Mouse (Mus musculus): Measurements from ENCODE around the gene Asb1. TPM values are rescaled to one million over a fixed set of nuclear protein-coding genes. Genes with fewer than 3 reads are reported as not detected.
A peak's percentile ranks its signal among the peaks of the same experiment; 100 is the strongest.

Asb1 gene
- polyA plus RNA-seq, 1 experiment: 14.9 TPM

GRCm38 (mm10) chr1:91498579-91498978 is 41.8 kb upstream of the Asb1 start:
- H3K4me2 ChIP-seq (ENCODE audit: low read depth): no peak overlapping the region
- no peak overlapping the region for H3ac ChIP-seq (ENCODE audit: control insufficient read depth, insufficient read length)
- no peak for TF ChIP-seq USF1 (IDR thresholded peaks at IDR 0.05; ENCODE audit: low read depth)
- no peak for TF ChIP-seq POLR2A (IDR thresholded peaks at IDR 0.05; ENCODE audit: insufficient read length, low read depth)
- no peak for TF ChIP-seq CEBPB (IDR thresholded peaks at IDR 0.05; ENCODE audit: insufficient read depth, poor library complexity, severe bottlenecking)
- no peak for TF ChIP-seq MAX (IDR thresholded peaks at IDR 0.05; ENCODE audit: low read depth)
- TF ChIP-seq TCF12 (IDR thresholded peaks at IDR 0.05; ENCODE audit: insufficient read depth, poor library complexity, severe bottlenecking): no peak
- no peak for TF ChIP-seq POLR2AphosphoS2 (IDR thresholded peaks at IDR 0.05; ENCODE audit: insufficient read length, low read depth)
- no peak for TF ChIP-seq TCF3 (IDR thresholded peaks at IDR 0.05; ENCODE audit: insufficient read length, low read depth)
- no peak for TF ChIP-seq SRF (IDR thresholded peaks at IDR 0.05; ENCODE audit: control insufficient read depth, insufficient read length, low read depth)
- no peak for TF ChIP-seq MYOG (IDR thresholded peaks at IDR 0.05; ENCODE audit: control insufficient read depth in 1 of 3, insufficient read depth in 1 of 3, insufficient read length in 2 of 3, low read depth in 2 of 3)
- TF ChIP-seq MYOD1 (IDR thresholded peaks at IDR 0.05; ENCODE audit: control insufficient read depth in 1 of 3, insufficient read length in 2 of 3, low read depth in 2 of 3): no peak
- TF ChIP-seq REST (IDR thresholded peaks at IDR 0.05; ENCODE audit: insufficient read depth, insufficient read length): no peak
- TF ChIP-seq E2F4 (IDR thresholded peaks at IDR 0.05; ENCODE audit: insufficient read depth): no peak

DNA sequence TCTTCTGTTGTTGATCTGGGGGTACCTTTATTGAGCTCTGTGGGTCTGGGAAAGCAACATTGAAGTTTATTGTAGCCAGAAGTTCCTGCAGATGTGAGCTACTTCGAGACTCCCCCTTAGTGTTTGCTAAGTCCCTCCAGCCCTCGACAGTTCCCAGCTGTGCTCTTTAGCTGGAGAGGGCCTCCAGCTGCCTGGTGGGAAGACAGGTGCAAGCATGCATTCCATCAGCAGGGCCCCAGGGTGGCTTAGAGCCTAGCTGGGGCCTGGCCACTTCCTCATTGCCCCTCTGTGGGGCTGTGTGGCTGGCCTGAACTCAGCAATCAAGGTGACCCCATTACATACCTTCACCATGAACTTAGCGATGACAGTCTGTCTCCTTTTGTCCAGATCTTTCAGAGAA is 35.7 kb upstream of the Asb1 start:
- Histone ChIP-seq H3K36me3 (ENCODE audit: control insufficient read depth, insufficient read depth) (peaks cover 37% of the 10 kb centered on the region), H3K4me3 (no peak overlapping the region), H3K4me2 (ENCODE audit: low read depth) (no peak overlapping the region), H3K27me3 (ENCODE audit: control insufficient read depth, insufficient read depth, insufficient read length) (no peaks in the 10 kb centered on the region), H3K79me2 (ENCODE audit: control insufficient read depth, insufficient read depth) (no peaks in the 10 kb centered on the region), H3ac (ENCODE audit: control insufficient read depth, insufficient read length) (no peak overlapping the region)
- no peak for TF ChIP-seq MYOD1 (IDR thresholded peaks at IDR 0.05; ENCODE audit: control insufficient read depth in 1 of 3, insufficient read length in 2 of 3, low read depth in 2 of 3)
- TF ChIP-seq MYOG (IDR thresholded peaks at IDR 0.05; ENCODE audit: control insufficient read depth in 1 of 3, insufficient read depth in 1 of 3, insufficient read length in 2 of 3, low read depth in 2 of 3): peak in 1 of 3 experiments; percentile 23

More at GRCm38 (mm10) chr1:91498579-91498978, 41.8 kb upstream of the Asb1 start:
- Histone ChIP-seq H3K27me3 (ENCODE audit: control insufficient read depth, insufficient read depth, insufficient read length) (no peaks in the 10 kb centered on the region), H3K4me3 (no peak overlapping the region), H3K36me3 (ENCODE audit: control insufficient read depth, insufficient read depth) (peaks cover 14% of the 10 kb centered on the region), H3K79me2 (ENCODE audit: control insufficient read depth, insufficient read depth) (peaks cover 23% of the 10 kb centered on the region)

DNA sequence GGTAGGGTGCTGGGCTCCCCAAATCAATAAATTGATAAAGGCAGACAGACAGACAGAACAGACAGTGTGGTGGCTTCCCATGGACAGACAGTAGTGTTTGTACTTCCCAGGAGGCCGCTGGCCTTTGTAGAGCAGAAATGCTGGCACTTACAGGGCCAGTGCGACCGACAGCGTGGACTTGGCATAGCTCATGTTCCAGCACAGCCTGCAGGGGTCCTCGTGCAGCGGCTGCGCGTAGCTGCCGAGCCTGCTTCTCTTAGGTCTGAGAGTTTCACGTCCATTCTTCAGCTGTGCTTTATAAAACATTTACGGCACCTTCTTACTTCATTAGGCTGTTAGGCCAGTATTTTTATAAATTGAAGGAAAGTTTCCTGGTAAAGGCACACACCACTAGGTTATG is 25.4 kb upstream of the Asb1 start:
- H3K36me3 ChIP-seq (ENCODE audit: control insufficient read depth, insufficient read depth): peaks cover 19% of the 10 kb centered on the region

GRCm38 (mm10) chr1:91515642-91516041 is 24.7 kb upstream of the Asb1 start:
- TF ChIP-seq REST (IDR thresholded peaks at IDR 0.05; ENCODE audit: insufficient read depth, insufficient read length) (no peak), TCF3 (IDR thresholded peaks at IDR 0.05; ENCODE audit: insufficient read length, low read depth) (no peak), MYOG (IDR thresholded peaks at IDR 0.05; ENCODE audit: control insufficient read depth in 1 of 3, insufficient read depth in 1 of 3, insufficient read length in 2 of 3, low read depth in 2 of 3) (no peak), E2F4 (IDR thresholded peaks at IDR 0.05; ENCODE audit: insufficient read depth) (no peak), MYOD1 (IDR thresholded peaks at IDR 0.05; ENCODE audit: control insufficient read depth in 1 of 3, insufficient read length in 2 of 3, low read depth in 2 of 3) (no peak), MAX (IDR thresholded peaks at IDR 0.05; ENCODE audit: low read depth) (no peak), CEBPB (IDR thresholded peaks at IDR 0.05; ENCODE audit: insufficient read depth, poor library complexity, severe bottlenecking) (no peak), POLR2A (IDR thresholded peaks at IDR 0.05; ENCODE audit: insufficient read length, low read depth) (no peak)
- Histone ChIP-seq H3K4me2 (ENCODE audit: low read depth) (no peak overlapping the region), H3K27me3 (ENCODE audit: control insufficient read depth, insufficient read depth, insufficient read length) (no peaks in the 10 kb centered on the region), H3K36me3 (ENCODE audit: control insufficient read depth, insufficient read depth) (peaks cover 15% of the 10 kb centered on the region), H3ac (ENCODE audit: control insufficient read depth, insufficient read length) (no peak overlapping the region), H3K79me2 (ENCODE audit: control insufficient read depth, insufficient read depth) (no peaks in the 10 kb centered on the region), H3K4me3 (no peak overlapping the region)

More for the DNA sequence above, 25.4 kb upstream of the Asb1 start:
- no peak overlapping the region for H3K4me2 ChIP-seq (ENCODE audit: low read depth)
- H3K79me2 ChIP-seq (ENCODE audit: control insufficient read depth, insufficient read depth): no peaks in the 10 kb centered on the region
- TF ChIP-seq TCF3 (IDR thresholded peaks at IDR 0.05; ENCODE audit: insufficient read length, low read depth): no peak
- no peak for TF ChIP-seq REST (IDR thresholded peaks at IDR 0.05; ENCODE audit: insufficient read depth, insufficient read length)
- no peak for TF ChIP-seq MYOD1 (IDR thresholded peaks at IDR 0.05; ENCODE audit: control insufficient read depth in 1 of 3, insufficient read length in 2 of 3, low read depth in 2 of 3)
- TF ChIP-seq E2F4 (IDR thresholded peaks at IDR 0.05; ENCODE audit: insufficient read depth): no peak
- H3K4me3 ChIP-seq: no peak overlapping the region
- H3ac ChIP-seq (ENCODE audit: control insufficient read depth, insufficient read length): no peak overlapping the region
- H3K27me3 ChIP-seq (ENCODE audit: control insufficient read depth, insufficient read depth, insufficient read length): no peaks in the 10 kb centered on the region

DNA sequence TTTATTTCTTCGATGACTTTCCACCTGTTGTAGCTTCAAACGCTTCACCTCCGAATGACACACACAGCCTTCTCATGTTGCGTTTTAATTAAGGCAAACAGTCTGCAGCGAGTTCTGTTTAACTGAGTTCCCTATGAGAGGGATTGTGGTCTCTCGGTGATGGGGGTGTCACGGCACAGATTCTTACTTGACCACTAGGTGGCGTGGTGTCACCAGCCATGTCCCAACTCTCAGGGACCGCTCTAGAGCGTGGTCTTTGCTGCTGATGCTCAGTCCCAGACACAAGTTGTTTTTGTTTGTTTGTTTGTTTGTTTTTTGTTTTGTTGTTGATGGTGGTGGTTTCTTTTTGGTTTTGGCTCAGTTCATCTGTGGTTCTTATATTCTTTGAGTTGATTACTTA is 16.6 kb upstream of the Asb1 start:
- Histone ChIP-seq H3K36me3 (ENCODE audit: control insufficient read depth, insufficient read depth) (peaks cover 17% of the 10 kb centered on the region), H3K79me2 (ENCODE audit: control insufficient read depth, insufficient read depth) (no peaks in the 10 kb centered on the region), H3K4me2 (ENCODE audit: low read depth) (no peak overlapping the region), H3K27me3 (ENCODE audit: control insufficient read depth, insufficient read depth, insufficient read length) (no peaks in the 10 kb centered on the region), H3ac (ENCODE audit: control insufficient read depth, insufficient read length) (no peak overlapping the region), H3K4me3 (no peak overlapping the region)
- TF ChIP-seq TCF3 (IDR thresholded peaks at IDR 0.05; ENCODE audit: insufficient read length, low read depth): no peak
- TF ChIP-seq POLR2A (IDR thresholded peaks at IDR 0.05; ENCODE audit: insufficient read length, low read depth): no peak
- no peak for TF ChIP-seq CEBPB (IDR thresholded peaks at IDR 0.05; ENCODE audit: insufficient read depth, poor library complexity, severe bottlenecking)
- no peak for TF ChIP-seq E2F4 (IDR thresholded peaks at IDR 0.05; ENCODE audit: insufficient read depth)

Measured in myocyte (in vitro differentiated cells).